Comparison of ENCODE assay signal across 12 mouse cellular contexts in genomic region chr13:52828217-52828616, GRCm38 (mm10).
DNase-seq lines count a peak whose midpoint lies in the region; ATAC-seq and TF ChIP-seq lines count a peak whose summit lies in the region.
"Had no signal": no experiment of that assay in that cellular context is flagged by ENCODE, and none has a peak within 500 bp of the region (broad histone marks: within the 10 kb centered on the region; RNA-seq: fewer than 3 reads in every experiment).

No protein-coding gene starts in this region.

- intact Hi-C loops in heart, postnatal 25 days (cut with DNase I): no loop called here

- no peak for TF ChIP-seq EP300 in lung, postnatal 0 days (IDR thresholded peaks at IDR 0.05)

- H3K9ac ChIP-seq in lung, postnatal 0 days (replicated peaks; ENCODE audit: low read depth): no peak overlapping the region
- H3K9ac ChIP-seq in liver, embryonic 11.5 days (ENCODE audit: low read depth, low read length): no peak overlapping the region
- H3K9ac ChIP-seq: embryonic facial prominence, embryonic 13.5 days; limb, embryonic 13.5 days had no signal

- ATAC-seq in lung, postnatal 0 days: peak; percentile 10; the same call in 1 of the 2 replicates
- ATAC-seq in liver, embryonic 11.5 days (replicated peaks; ENCODE audit: low FRiP score): no peak
- ATAC-seq in neutrophil, adult 5-6 weeks (ENCODE audit: extremely low read depth, insufficient number of reproducible peaks, low FRiP score, poor library complexity, severe bottlenecking): peak; percentile 41; the same call in 1 of the 2 replicates

- H3K4me1 ChIP-seq in lung, postnatal 0 days (ENCODE audit: insufficient read depth, low read depth, low read length): peaks cover 5% of the 10 kb centered on the region; the same call in 1 of the 2 replicates
- peaks cover 39% of the 10 kb centered on the region for H3K4me1 ChIP-seq in liver, embryonic 11.5 days (replicated peaks; ENCODE audit: control insufficient read depth, insufficient read depth, low read length)
- H3K4me1 ChIP-seq: embryonic facial prominence, embryonic 13.5 days; limb, embryonic 13.5 days had no signal

- H3K9me3 ChIP-seq in lung, postnatal 0 days (ENCODE audit: low read length): no peaks in the 10 kb centered on the region
- H3K9me3 ChIP-seq in liver, embryonic 11.5 days (ENCODE audit: control insufficient read depth, low read length): no peaks in the 10 kb centered on the region
- H3K9me3 ChIP-seq: embryonic facial prominence, embryonic 13.5 days; limb, embryonic 13.5 days had no signal

- peak overlapping the region; percentile 51 for H3K27ac ChIP-seq in lung, postnatal 0 days (ENCODE audit: low read length)
- H3K27ac ChIP-seq in liver, embryonic 11.5 days (ENCODE audit: low read depth, low read length): peak overlapping the region; percentile 9; the same call in 1 of the 2 replicates
- H3K27ac ChIP-seq: embryonic facial prominence, embryonic 13.5 days; layer of hippocampus, adult 2 months; limb, embryonic 13.5 days had no signal

- peak; percentile 75 for DNase-seq in lung, postnatal 0 days (ENCODE audit: low spot score)
- no peak for DNase-seq in lung, postnatal 14 days
- peak; percentile 6 for DNase-seq in T-cell, adult 2 months (ENCODE audit: low spot score)
- no peak for DNase-seq in liver, embryonic 11.5 days (ENCODE audit: low spot score)
- no peak for DNase-seq in kidney, postnatal 25 days
- no peak for DNase-seq in heart, postnatal 25 days (ENCODE audit: low spot score)
- no peak for DNase-seq in urinary bladder, postnatal 10 days (ENCODE audit: low spot score)

- no peaks in the 10 kb centered on the region for H3K27me3 ChIP-seq in lung, postnatal 0 days (replicated peaks; ENCODE audit: insufficient read depth, low read length)
- H3K27me3 ChIP-seq in liver, embryonic 11.5 days (replicated peaks; ENCODE audit: control insufficient read depth, insufficient read depth, low read length): no peaks in the 10 kb centered on the region
- H3K27me3 ChIP-seq: embryonic facial prominence, embryonic 13.5 days; limb, embryonic 13.5 days had no signal

- H3K36me3 ChIP-seq in lung, postnatal 0 days (ENCODE audit: insufficient read depth, low read length): no peaks in the 10 kb centered on the region
- no peaks in the 10 kb centered on the region; the same call in 1 of the 2 replicates for H3K36me3 ChIP-seq in liver, embryonic 11.5 days (ENCODE audit: control insufficient read depth, insufficient read depth, low read length)

- TF ChIP-seq CTCF in lung, postnatal 0 days (IDR thresholded peaks at IDR 0.05): no peak

- no peak overlapping the region for H3K4me2 ChIP-seq in lung, postnatal 0 days (replicated peaks; ENCODE audit: low read depth, low read length)
- H3K4me2 ChIP-seq in liver, embryonic 11.5 days: 0 out of 2 replicates have a peak overlapping the region, but pooled peaks have one; percentile 27
- H3K4me2 ChIP-seq: embryonic facial prominence, embryonic 13.5 days; heart, embryonic 11.5 days; limb, embryonic 13.5 days had no signal

- H3K4me3 ChIP-seq in lung, postnatal 0 days (ENCODE audit: low read depth, low read length): no peak overlapping the region
- H3K4me3 ChIP-seq in liver, embryonic 11.5 days (ENCODE audit: low read depth, low read length): no peak overlapping the region
- H3K4me3 ChIP-seq: embryonic facial prominence, embryonic 13.5 days; layer of hippocampus, adult 2 months; limb, embryonic 13.5 days had no signal

- WGBS in lung, postnatal 0 days: 62% methylated on average over 2 of the region's 2 CpGs
- 23% methylated on average over 2 of the region's 2 CpGs for WGBS in liver, embryonic 11.5 days

Comparison
In these comparisons a context has a peak if more than half of its experiments do, and no peak if none do; other contexts are left out.
1. DNase-seq: peak in lung, postnatal 0 days (single experiment) and T-cell, adult 2 months (single experiment); none in lung, postnatal 14 days (single experiment), liver, embryonic 11.5 days (single experiment), kidney, postnatal 25 days (0 of 2), heart, postnatal 25 days (single experiment) and urinary bladder, postnatal 10 days (single experiment).